Mouse (Mus musculus) layer of hippocampus, adult 2 months (tissue): ENCODE measurements around the gene Lpgat1. TPM values are rescaled to one million over a fixed set of nuclear protein-coding genes. Genes with fewer than 3 reads are reported as not detected.

Experiments used
- DNase-seq, 2 experiments: peaks; one replicate each; pipeline ENCODE4 v3.0.0; 2022; ENCODE audit warnings: low spot score in 2 of 2
- H3K27ac ChIP-seq: fragments of 200-600 bp; 2 replicates; pipeline ENCODE4 v1.8.1; 2022
- H3K4me3 ChIP-seq: fragments of 200-600 bp; 2 replicates; pipeline ENCODE4 v1.8.1; 2022; ENCODE audit warnings: mild to moderate bottlenecking
- CTCF ChIP-seq: fragments of 200-600 bp; conservative IDR thresholded peaks from 2 replicates; pipeline ENCODE4 v1.8.1; 2022; ENCODE audit warnings: antibody characterized with exemption, mild to moderate bottlenecking, moderate library complexity
- total RNA-seq, 2 experiments: library from RNA; stranded (reverse); gene quantifications; 2 replicates each; pipeline ENCODE4 v1.2.3; 2021

Lpgat1 gene
- total RNA-seq, 2 experiments from 2014 or later: 128 to 129 TPM

DNA sequence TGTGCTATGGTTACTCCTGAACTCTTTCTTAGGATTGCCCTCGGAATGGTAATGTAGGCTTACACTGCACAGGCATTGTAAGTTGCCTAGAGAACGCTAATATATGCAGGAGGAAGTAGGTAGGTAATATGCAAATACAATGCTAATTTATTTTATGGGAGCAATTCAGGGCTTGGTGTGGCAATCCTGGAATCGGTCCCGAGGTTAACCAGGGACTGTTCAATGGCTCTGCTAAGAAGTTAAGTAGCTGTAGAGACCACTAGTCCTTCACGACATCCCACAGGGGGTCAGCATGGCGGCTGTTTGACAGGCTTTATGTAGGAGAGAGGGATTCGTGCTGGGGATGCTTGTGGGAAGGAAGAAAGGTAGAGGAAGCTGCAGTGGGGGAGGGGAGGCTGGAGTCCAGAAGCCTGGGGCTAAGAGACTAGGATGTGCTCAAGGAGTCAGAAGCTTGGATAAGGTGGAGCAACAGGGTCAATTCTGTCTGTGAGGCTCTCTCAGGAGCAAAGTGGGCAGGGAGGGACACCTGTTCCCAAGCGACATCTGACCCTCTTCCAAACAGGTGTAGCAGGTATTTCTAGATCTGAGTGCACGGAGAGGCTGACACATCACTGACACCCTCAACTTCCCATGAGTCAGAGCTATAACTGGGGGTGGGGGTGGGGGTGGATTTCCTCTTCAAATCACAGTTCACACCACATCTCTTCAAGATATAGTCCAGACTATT lies 84.6 kb downstream of the Lpgat1 start:
- DNase-seq: no peak
- H3K27ac ChIP-seq: no peak overlapping the region
- no peak for TF ChIP-seq CTCF
- no peak overlapping the region for H3K4me3 ChIP-seq

DNA sequence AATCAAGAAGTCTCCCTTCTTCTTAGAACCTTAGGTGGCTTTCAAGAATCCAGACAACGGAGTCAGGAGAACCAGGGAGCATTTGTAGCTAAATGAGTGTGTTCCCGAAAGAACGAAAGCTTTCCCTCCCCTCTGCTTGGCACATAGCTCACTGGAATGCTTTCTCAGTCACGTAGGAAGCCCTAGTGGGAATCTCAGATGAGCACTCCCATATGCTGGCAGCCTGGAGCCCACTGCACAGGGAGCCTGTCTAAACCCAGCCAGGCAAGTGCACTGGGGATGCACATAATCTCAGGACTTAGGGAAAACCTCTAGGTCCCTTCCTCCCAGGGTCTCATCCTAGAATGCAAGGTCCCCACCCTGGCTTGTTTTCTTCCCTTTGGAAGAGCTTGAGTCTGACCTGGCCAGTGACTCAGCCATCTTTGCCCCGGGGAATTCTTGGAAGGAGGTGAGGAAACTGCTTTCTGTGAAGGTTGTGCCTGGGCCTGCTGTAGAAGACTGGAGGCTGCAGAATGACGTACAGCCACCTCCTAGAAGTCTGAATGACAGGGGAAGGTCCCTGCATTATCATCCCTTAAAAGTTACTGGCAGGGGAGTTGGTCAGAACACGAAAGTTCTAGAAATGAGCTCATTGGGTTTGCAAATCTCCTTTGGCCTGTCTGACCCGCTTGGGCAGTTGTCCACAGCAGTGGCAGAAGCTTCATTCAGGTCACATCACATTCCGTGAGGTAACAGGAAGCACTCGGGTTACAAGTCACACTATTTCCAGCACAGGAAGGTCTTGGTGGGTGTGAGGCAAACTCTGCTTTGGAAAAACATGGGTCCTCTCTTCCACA lies 85.4 kb downstream of the Lpgat1 start:
- Histone ChIP-seq H3K27ac (no peak overlapping the region), H3K4me3 (no peak overlapping the region)
- no peak for TF ChIP-seq CTCF
- peak; percentile 41 to 65 for DNase-seq

DNA sequence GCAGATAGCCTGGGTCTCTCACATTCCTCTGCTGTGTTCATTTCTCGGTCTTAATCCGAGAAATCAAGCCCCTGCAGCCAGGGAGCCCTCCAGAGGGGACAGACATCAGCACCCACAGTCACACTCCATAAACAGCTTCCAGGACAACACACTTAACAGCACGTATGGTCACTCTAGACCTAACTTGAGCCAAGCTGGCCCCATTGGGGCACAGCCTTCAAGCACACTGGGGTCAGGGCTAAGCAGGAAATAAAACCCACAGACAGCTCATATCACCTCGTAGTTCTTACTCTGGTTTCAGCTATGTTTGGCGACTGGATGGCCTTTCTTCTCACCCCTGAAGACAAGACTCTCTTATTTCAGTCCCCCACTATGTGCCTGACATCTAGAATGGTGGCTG lies 87.1 kb downstream of the Lpgat1 start:
- TF ChIP-seq CTCF: no peak
- no peak for DNase-seq
- H3K27ac ChIP-seq: no peak overlapping the region

DNA sequence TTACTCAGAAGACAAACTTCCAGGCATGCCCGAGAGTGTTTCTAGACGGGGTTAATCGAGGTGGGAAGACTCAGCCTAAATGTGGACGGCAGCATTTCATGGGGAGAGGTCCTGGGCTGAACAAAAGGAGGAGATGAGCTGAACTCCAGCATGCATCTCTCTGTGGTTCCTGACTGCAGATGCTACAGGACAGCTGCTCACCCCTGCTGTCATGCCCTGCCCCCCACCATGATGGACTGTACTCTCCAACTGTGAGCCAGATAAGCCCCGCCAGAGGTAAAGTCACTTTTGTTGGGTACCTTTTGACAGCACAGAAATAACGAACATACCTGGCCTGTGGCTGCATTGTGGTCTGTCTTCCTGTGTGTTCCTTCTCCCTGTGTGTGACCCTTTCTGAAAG lies 88.2 kb downstream of the Lpgat1 start:
- no peak overlapping the region for H3K27ac ChIP-seq
- DNase-seq: no peak
- no peak for TF ChIP-seq CTCF
- H3K4me3 ChIP-seq: no peak overlapping the region

More for the DNA sequence above, 87.1 kb downstream of the Lpgat1 start:
- H3K4me3 ChIP-seq: no peak overlapping the region

DNA sequence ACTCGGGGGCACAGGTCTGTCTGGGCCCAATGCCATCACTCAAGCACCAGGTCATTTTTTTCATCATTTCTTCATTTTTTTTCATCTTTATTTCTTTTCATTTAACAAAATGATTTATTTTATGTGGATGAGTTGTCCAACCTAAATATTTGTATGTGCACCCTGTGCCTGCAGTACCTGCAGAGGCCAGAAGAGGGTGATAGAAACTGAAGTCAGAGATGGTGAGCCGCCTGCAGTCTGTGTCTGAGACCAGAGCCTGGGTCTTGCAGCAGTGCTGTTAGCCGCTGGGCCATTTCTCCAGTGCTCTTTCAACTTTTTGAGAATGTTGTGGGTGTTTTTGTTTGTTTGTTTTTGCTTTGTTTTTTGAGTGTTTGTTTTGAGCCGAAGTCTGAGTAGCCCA lies 89.1 kb downstream of the Lpgat1 start:
- TF ChIP-seq CTCF: peak; percentile 63
- Histone ChIP-seq H3K4me3 (no peak overlapping the region), H3K27ac (no peak overlapping the region)
- DNase-seq: no peak

DNA sequence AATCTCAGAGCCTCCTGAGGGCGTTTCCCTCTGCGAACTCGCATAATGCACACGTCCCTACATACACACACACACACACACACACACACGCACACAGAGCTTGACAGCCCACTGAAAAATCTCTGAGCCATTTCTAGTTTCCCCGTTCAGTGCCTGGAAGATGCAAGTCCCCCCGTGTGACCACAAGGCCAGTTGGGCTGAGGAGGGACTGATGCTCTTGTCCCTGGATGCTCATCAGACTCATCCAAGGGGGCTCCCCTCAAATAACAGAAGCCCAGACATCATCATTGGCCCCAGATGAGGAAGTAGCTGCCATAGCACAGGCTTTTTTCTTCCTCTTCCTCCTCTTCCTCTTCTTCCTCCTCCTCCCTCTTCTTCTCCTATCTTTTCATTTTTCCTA lies 90.3 kb downstream of the Lpgat1 start:
- Histone ChIP-seq H3K4me3 (no peak overlapping the region), H3K27ac (no peak overlapping the region)
- no peak for TF ChIP-seq CTCF
- no peak for DNase-seq

DNA sequence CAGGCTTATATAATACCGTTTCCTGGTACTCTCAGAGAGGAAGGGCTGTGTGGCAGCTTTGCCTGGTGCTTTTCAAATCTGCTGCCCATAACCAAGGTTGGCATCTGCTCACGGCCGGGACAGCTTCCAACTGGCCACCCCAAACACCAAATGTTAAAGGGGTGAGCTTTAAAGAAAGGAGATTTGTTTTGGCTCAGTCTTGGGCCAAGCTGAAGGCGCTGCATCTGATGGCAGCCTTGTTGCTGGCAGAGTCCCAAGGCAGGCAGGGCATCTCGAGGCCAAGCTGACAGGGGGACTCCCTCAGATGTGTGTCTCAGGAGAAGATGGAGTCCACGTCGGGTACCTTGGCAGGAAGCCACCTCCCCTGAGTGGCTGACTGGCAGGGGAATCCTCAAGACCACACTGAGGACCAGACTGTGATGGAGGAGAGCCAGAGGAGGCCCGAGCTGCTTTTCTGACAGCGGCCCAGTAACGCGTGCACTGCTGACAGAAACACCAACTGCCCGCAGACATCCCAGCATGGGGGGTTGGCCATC lies 91.1 kb downstream of the Lpgat1 start:
- peak overlapping the region; percentile 36; the same call in 1 of the 2 replicates for H3K27ac ChIP-seq
- TF ChIP-seq CTCF: no peak

DNA sequence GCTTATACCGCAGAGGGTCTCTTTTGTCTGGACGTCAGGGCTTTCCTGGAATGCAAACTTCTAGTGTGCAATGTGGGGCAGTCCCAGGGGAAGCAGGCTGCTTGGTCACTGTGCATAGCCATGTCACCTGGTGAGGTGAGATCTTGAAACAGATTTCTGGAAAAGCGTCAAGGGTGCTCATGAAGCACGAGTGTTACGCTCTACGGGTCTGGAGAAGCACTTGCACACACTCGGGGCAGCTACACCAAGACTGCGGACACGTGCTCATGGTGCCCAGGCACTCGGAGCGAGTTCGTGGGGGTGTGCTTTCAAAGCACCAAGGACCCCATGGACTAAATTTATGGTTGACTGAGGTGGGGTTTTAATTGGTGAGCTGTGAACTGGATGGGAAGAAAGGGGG lies 94.1 kb downstream of the Lpgat1 start:
- no peak for TF ChIP-seq CTCF
- Histone ChIP-seq H3K4me3 (no peak overlapping the region), H3K27ac (no peak overlapping the region)
- no peak for DNase-seq

More for the DNA sequence above, 91.1 kb downstream of the Lpgat1 start:
- no peak overlapping the region for H3K4me3 ChIP-seq
- peak; percentile 48 to 70 for DNase-seq

DNA sequence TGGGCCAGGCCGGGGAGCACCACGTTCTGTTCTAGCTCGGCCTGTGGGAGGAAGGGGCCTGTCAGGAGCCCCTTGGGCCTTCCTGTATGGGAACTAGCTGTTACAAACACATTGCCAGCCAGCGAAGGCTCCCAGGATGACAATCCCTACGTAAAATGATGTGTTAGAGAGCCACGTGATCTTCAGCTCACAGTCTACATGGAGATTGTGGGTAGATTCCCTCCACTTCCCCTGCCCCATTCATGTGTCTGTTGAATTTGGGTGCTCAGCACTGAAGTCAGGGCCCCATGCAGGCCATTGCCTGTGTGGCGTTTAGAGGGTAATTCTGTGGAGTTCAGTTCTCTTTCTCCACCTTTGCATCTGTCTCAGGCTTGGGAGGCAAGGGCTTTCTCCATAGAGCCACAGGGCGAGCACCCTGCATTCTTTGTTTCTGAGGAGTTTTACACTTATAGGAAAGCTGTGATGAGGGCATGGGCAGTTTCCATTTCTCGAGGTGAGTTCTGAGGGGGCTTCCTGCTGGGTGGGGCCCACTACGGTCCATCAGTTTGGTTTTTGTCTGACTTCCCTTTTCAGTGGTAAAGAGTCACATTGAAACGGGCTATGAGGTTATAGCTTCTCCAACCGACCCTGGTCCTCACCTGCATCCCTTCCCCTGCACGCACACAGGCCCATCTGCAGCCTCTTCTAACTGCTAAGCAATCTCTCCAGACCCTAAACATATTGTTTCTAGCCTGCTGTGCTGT lies 95.5 kb downstream of the Lpgat1 start:
- DNase-seq: no peak
- no peak overlapping the region for H3K4me3 ChIP-seq
- no peak overlapping the region for H3K27ac ChIP-seq
- no peak for TF ChIP-seq CTCF

DNA sequence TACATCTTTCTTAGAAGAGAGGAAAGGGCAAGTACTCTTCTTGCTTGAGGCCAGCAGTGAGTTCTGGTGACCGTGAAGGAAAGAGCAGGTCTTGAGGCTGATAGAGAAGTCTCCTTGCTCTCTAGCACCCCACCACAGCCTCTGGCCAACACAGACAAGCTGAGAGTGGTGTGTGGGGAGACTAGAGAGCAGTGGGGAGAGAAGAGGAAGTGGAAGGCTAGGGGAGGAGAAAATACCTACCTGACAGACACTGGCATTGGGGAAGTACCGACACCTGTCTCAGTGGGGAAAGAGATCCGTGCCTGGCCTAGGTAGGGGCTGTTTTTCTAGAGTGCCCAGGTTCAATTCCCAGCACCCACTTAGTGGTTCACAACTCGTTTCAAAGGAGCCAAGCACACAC lies 96.6 kb downstream of the Lpgat1 start:
- no peak overlapping the region for H3K27ac ChIP-seq
- no peak overlapping the region for H3K4me3 ChIP-seq
- no peak for DNase-seq
- no peak for TF ChIP-seq CTCF

DNA sequence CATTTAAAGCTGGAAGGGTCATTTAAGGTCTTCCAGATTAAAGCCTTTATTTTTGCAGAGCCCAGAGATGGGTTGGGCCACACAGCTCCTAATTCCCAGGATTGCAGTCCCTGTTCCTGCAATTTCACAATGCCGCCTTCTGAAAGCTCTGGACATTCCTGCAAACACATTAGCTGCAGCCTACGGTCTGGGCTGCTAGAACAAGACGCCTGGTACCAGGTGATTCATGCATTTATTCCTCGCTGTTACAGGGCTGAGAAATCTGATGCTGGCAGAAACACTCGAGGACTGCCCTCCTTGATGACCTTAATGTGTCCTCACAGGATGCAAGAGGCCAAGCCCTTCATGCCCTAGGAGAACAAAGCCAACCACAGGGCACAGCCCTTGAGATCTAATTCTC lies 97.3 kb downstream of the Lpgat1 start:
- no peak overlapping the region for H3K4me3 ChIP-seq
- DNase-seq: no peak
- H3K27ac ChIP-seq: no peak overlapping the region
- TF ChIP-seq CTCF: no peak

DNA sequence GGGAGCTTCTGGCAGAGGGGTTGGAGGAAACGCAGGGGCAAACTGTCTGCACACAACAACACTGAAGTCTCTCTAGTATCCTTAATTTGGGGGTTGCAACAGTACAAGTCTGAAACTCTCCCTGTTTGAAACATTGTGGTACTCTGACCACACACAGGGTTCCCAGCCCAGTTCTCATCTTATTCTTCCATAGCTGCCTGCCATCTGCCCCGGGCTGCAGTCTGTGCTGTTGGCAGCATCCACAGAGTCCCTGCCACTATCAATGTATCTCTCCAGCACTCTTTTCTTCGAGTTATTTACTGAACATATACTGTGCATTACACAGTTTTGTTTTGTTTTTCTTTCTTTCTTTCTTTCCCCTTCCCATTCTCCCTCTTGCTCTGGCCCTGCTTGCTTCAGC lies 99.0 kb downstream of the Lpgat1 start:
- no peak overlapping the region for H3K4me3 ChIP-seq
- peak overlapping the region; percentile 36; the same call in 1 of the 2 replicates for H3K27ac ChIP-seq
- no peak for TF ChIP-seq CTCF
- no peak for DNase-seq
